Mouse (Mus musculus): ENCODE measurements around the gene Col4a3bp.

DNA sequence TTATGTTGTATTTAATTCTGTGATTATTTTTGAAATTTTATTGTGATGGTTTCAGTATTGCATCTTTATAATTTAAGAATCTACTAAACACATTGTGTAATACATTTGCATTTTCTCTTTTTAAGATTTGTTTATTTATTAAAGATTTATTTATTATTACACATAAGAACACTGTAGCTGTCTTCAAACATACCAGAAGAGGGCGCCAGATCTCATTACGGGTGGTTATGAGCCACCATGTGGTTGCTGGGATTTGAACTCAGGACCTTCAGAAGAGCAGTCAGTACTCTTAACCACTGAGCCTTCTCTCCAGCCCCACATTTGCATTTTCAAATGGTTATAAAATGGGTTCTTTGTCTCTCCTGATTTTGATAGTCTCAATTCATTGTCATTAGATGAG, 2.1 kb downstream of the Col4a3bp start:
- TF ChIP-seq CTCF (conservative IDR thresholded peaks at IDR 0.05; ENCODE audit: insufficient read depth, insufficient read length, low read depth, low read length): 0 out of 2 replicates have a peak, but pooled peaks have one; percentile 7
- no peak for TF ChIP-seq POLR2A (IDR thresholded peaks at IDR 0.05; ENCODE audit: low read depth, low read length)
